Mouse (Mus musculus): ENCODE results near the gene Abcf3. TPM values are rescaled to one million over a fixed set of nuclear protein-coding genes. Genes with fewer than 3 reads are reported as not detected.

Abcf3 gene
- total RNA-seq, 2 experiments from 2014 or later, result 54.1 to 55.7 TPM

Small RNA genes within 50 kb of the gene (microRNA-seq; reads per million reads assigned to microRNA genes)
- not detected for gene Mir1224

Other genes starting within 250 kb of the Abcf3 start
- 10 to 100 TPM; 75.2 to 85.9 TPM for gene Parl, start 246.2 kb upstream of the Abcf3 start, total RNA-seq (2021)
- under 1 TPM in 1 of 2 experiments, not detected in 1; 0.34 TPM for gene Cyp2ab1, start 223.2 kb upstream of the Abcf3 start, total RNA-seq (2021)
- 10 to 100 TPM; 59.3 to 70.1 TPM for gene Abcc5, start 122.2 kb upstream of the Abcf3 start, total RNA-seq (2021)
- gene Eif2b5, start 49.8 kb upstream of the Abcf3 start, total RNA-seq (2021), result 10 to 100 TPM; 46.3 to 51.8 TPM
- gene Dvl3, start 31.6 kb upstream of the Abcf3 start, total RNA-seq (2021), result 10 to 100 TPM; 60.7 to 63.6 TPM
- gene Ap2m1, start 13.1 kb upstream of the Abcf3 start, total RNA-seq (2021), result 100 to 1,000 TPM; 234 to 258 TPM
- under 1 TPM; 0.05 to 0.66 TPM for gene Vwa5b2, start 40.9 kb downstream of the Abcf3 start, total RNA-seq (2021)
- gene Eef1akmt4, start 63.0 kb downstream of the Abcf3 start, total RNA-seq (2021), result 1 to 10 TPM; 8.2 to 8.8 TPM
- gene Gm49333, start 63.0 kb downstream of the Abcf3 start, total RNA-seq (2021), result not detected
- 10 to 100 TPM in 1 of 2 experiments, 1 to 10 TPM in 1; 8.7 to 11.0 TPM for gene Alg3, start 63.2 kb downstream of the Abcf3 start, total RNA-seq (2021)
- 1 to 10 TPM; 2.1 to 2.3 TPM for gene Camk2n2, start 72.7 kb downstream of the Abcf3 start, total RNA-seq (2021)
- 1 to 10 TPM in 1 of 2 experiments, under 1 TPM in 1; 0.74 to 2.4 TPM for gene Ece2, start 81.3 kb downstream of the Abcf3 start, total RNA-seq (2021)
- 100 to 1,000 TPM; 179 to 195 TPM for gene Psmd2, start 103.1 kb downstream of the Abcf3 start, total RNA-seq (2021)
- 100 to 1,000 TPM; 329 to 339 TPM for gene Eif4g1, start 119.7 kb downstream of the Abcf3 start, total RNA-seq (2021)
- gene Fam131a, start 144.7 kb downstream of the Abcf3 start, total RNA-seq (2021), result 10 to 100 TPM; 40.5 to 44.9 TPM
- 10 to 100 TPM; 20.1 to 20.6 TPM for gene Polr2h, start 169.1 kb downstream of the Abcf3 start, total RNA-seq (2021)
- 1 to 10 TPM; 4.5 to 4.9 TPM for gene Clcn2, start 169.2 kb downstream of the Abcf3 start, total RNA-seq (2021)
- gene Chrd, start 184.6 kb downstream of the Abcf3 start, total RNA-seq (2021), result 10 to 100 TPM; 10.6 to 10.7 TPM
- 1 to 10 TPM; 1.5 to 1.7 TPM for gene Thpo, start 185.9 kb downstream of the Abcf3 start, total RNA-seq (2021)